Mouse (Mus musculus): ENCODE measurements around the gene Agbl4.

DNA sequence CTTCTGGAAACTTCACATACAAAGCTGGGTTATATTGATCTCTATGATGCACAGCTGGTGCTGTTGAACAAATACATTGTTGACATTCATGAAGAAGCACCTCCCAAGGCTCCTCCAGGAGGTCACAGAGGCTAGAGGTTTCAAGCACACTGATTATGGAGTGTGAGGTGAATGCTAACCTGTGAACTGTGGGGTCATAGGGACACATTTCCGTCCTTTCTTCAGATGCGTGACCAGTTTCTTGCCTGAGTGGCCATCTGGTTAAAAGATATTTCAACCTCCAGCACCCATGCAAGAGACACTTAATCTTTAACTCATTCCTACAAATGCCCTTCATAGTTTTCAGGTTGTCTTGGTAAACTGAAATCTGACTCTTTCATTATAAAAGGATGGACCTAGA lies 985.6 kb downstream of the Agbl4 start:
- TF ChIP-seq CTCF (IDR thresholded peaks at IDR 0.05; ENCODE audit: extremely low read depth, insufficient read depth, low read length) (no peak), POLR2A (IDR thresholded peaks at IDR 0.05; ENCODE audit: extremely low read depth, insufficient read depth, low read length) (no peak)

Data from cortical plate, adult 2 months (tissue).